Mouse (Mus musculus) inflammation-experienced regulatory T-cells, adult 6 months (primary cell): ENCODE measurements around the gene Cntnap5c. TPM values are rescaled to one million over a fixed set of nuclear protein-coding genes. Genes with fewer than 3 reads are reported as not detected.
"Not testable (repeated sequence)": the region's sequence is repeated elsewhere in the genome, so short reads cannot be mapped to it uniquely, and the experiment has no call there.

Source experiments
- ATAC-seq: one replicate; pipeline ENCODE4 v1.8.0; 2017
- polyA plus RNA-seq, 3 experiments: library from polyadenylated mRNA; unstranded; fragments of 100-300 nt; shearing (Covaris generic); gene quantifications; one replicate each; pipeline ENCODE4 v1.2.1; 2017

The Cntnap5c gene
- polyA plus RNA-seq = not detected

- ATAC-seq = no peak
These were observed at the start of gene Cntnap5c for GRCm38 (mm10) chr17:57768622-57769610. TSS of gene Cntnap5c (plus strand) at chr17:57769570.

GRCm38 (mm10) chr17:57742119-57742518, 27.3 kb upstream of the Cntnap5c start, which contains the start of gene Gm21834:
TSS of gene Gm21834 (minus strand) at chr17:57742219.
- ATAC-seq = no peak

GRCm38 (mm10) chr17:57758033-57758432, 11.3 kb upstream of the Cntnap5c start:
- no peak for ATAC-seq

GRCm38 (mm10) chr17:57767306-57767705, 2.1 kb upstream of the Cntnap5c start:
- no peak for ATAC-seq

GRCm38 (mm10) chr17:57770904-57771303, 1.5 kb downstream of the Cntnap5c start:
- no peak for ATAC-seq

- no peak for ATAC-seq
These were observed 18.9 kb downstream of the Cntnap5c start for GRCm38 (mm10) chr17:57788161-57788799.

- ATAC-seq = no peak
These were observed 26.0 kb downstream of the Cntnap5c start for GRCm38 (mm10) chr17:57795408-57795807.

- ATAC-seq = no peak
These were observed 27.4 kb downstream of the Cntnap5c start for GRCm38 (mm10) chr17:57796668-57797311.

- no peak for ATAC-seq
These were observed 30.1 kb downstream of the Cntnap5c start for GRCm38 (mm10) chr17:57799414-57799985.

- ATAC-seq = no peak
These were observed 31.8 kb downstream of the Cntnap5c start for GRCm38 (mm10) chr17:57801180-57801579.

- no peak for ATAC-seq
These were observed 68.0 kb downstream of the Cntnap5c start for GRCm38 (mm10) chr17:57837090-57837971.

GRCm38 (mm10) chr17:57855811-57856210, 86.4 kb downstream of the Cntnap5c start:
- ATAC-seq = not testable (repeated sequence)

GRCm38 (mm10) chr17:57865996-57866395, 96.6 kb downstream of the Cntnap5c start:
- ATAC-seq = no peak

GRCm38 (mm10) chr17:57887742-57888389, 118.5 kb downstream of the Cntnap5c start:
- no peak for ATAC-seq

GRCm38 (mm10) chr17:57911770-57912293, 142.5 kb downstream of the Cntnap5c start:
- no peak for ATAC-seq

- no peak for ATAC-seq
These were observed 214.9 kb downstream of the Cntnap5c start for GRCm38 (mm10) chr17:57984230-57984629.

- no peak for ATAC-seq
These were observed 219.1 kb downstream of the Cntnap5c start for GRCm38 (mm10) chr17:57988420-57988819.

GRCm38 (mm10) chr17:57996461-57996860, 227.1 kb downstream of the Cntnap5c start:
- ATAC-seq = no peak

GRCm38 (mm10) chr17:57999080-57999479, 229.7 kb downstream of the Cntnap5c start:
- no peak for ATAC-seq

- ATAC-seq = no peak
These were observed 233.5 kb downstream of the Cntnap5c start for GRCm38 (mm10) chr17:58002845-58003244.

- ATAC-seq = no peak
These were observed 234.0 kb downstream of the Cntnap5c start for GRCm38 (mm10) chr17:58003322-58003721.
